Mouse (Mus musculus): ENCODE results near the gene Ift43. TPM values are rescaled to one million over a fixed set of nuclear protein-coding genes. Genes with fewer than 3 reads are reported as not detected.

The Ift43 gene
- polyA plus RNA-seq, 1 experiment from 2014 or later, result 6.6 TPM

DNA sequence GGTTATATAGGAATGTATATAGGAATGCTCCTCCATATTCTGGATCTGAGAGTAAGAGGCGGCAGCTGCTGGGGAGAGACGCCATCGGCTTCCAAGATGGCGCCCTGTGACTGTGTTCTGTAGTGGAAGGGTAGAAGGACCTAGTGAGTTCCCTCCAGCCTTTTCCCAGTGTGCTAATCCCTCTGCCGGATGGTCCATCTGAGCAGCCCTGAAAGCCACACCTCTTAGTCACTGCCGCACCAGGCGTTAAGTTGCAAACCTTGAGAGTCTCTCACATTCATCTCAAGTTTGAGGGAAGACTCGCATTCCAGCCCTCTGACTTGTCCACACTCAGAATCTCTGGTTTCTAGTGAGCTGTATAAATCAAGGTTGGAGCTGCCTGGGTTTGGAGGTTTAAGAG, 46.7 kb downstream of the Ift43 start:
- Histone ChIP-seq H3K27ac (ENCODE audit: low read length) (no peak overlapping the region), H3K4me2 (ENCODE audit: low read depth, low read length) (no peak overlapping the region), H3K36me3 (ENCODE audit: control insufficient read depth, insufficient read depth) (no peaks in the 10 kb centered on the region), H3K4me3 (ENCODE audit: low read depth, low read length) (no peak overlapping the region), H3K4me1 (ENCODE audit: control insufficient read depth, low read depth, low read length) (no peaks in the 10 kb centered on the region; the same call in 1 of the 2 replicates), H3K9me3 (replicated peaks; ENCODE audit: control insufficient read depth, low read length) (no peaks in the 10 kb centered on the region), H3K27me3 (ENCODE audit: control insufficient read depth, insufficient read depth, low read depth, low read length) (no peaks in the 10 kb centered on the region), H3K9ac (ENCODE audit: low read depth, low read length) (no peak overlapping the region)
- WGBS (ENCODE audit: insufficient replicate concordance), result 72% methylated on average over 8 of the region's 8 CpGs
- no peak for ATAC-seq (ENCODE audit: low read depth)

DNA sequence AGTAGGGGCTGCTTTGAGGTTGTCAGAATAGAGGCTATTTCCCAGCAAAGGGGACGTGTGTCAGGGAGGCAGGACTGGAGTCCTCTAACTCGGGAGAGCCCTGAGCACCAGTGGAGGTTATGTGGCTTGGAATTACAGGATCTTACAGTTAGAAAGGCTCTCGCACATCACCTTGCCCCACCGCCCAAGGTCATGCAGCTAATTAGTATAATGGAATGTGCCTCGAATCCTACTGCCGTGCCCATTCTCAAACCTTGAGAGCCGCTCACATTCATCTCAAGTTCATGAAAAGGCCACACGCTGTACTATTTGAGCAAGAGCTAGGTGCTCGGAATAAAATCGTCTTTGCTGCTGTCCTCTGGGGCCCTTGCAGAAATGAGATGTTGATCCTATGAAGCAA, 47.4 kb downstream of the Ift43 start:
- no peak overlapping the region for H3K4me2 ChIP-seq (ENCODE audit: low read depth, low read length)
- no peaks in the 10 kb centered on the region for H3K9me3 ChIP-seq (replicated peaks; ENCODE audit: control insufficient read depth, low read length)
- H3K27ac ChIP-seq (ENCODE audit: low read length), result no peak overlapping the region
- no peak for ATAC-seq (ENCODE audit: low read depth)
- no peak overlapping the region for H3K4me3 ChIP-seq (ENCODE audit: low read depth, low read length)
- no peaks in the 10 kb centered on the region for H3K36me3 ChIP-seq (ENCODE audit: control insufficient read depth, insufficient read depth)
- no peaks in the 10 kb centered on the region for H3K27me3 ChIP-seq (ENCODE audit: control insufficient read depth, insufficient read depth, low read depth, low read length)
- H3K9ac ChIP-seq (ENCODE audit: low read depth, low read length), result no peak overlapping the region
- WGBS (ENCODE audit: insufficient replicate concordance), result 61% methylated on average over 10 of the region's 10 CpGs
- no peaks in the 10 kb centered on the region; the same call in 1 of the 2 replicates for H3K4me1 ChIP-seq (ENCODE audit: control insufficient read depth, low read depth, low read length)

DNA sequence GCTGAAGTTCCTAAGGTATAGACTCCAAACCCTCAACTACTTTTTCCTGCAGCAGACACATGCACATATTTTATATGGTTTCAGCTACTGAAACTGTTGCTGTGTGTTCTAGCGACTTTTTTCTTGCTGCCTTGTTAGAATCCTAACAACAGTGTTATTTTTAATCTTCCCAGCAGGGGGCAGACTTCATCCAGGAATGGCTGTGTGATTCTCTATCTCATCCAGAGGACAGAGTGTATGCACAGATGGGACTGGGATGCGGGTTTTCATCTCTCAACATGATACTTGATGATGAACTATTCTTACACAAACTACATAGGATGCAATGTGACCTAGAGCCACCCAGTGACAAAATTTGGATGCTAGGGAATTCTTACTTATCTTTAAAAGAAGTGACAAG, 50.5 kb downstream of the Ift43 start:
- ATAC-seq (ENCODE audit: low read depth), result no peak
- WGBS (ENCODE audit: insufficient replicate concordance), result 20% methylated on average over 2 of the region's 2 CpGs

DNA sequence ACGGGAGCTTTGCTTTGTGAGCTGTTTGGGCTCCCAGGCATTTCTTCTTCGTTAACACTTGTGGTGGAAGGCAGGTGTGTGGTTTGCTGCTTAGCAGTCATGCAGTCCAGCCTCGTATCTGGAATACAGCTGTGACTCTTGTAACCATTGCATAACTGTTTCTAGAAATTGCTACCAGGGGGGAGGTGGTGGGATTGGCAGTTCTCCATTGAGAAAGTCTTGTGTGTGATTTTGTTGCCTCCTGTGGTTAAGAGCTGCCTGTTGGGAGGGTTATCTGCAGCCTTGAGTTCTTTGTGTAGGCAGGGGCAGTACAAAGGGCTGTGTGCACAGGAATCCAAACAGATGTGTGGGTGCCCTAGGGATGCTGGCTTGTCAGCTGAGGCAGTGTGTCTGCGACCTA, 53.4 kb downstream of the Ift43 start:
- Histone ChIP-seq H3K36me3 (ENCODE audit: control insufficient read depth, insufficient read depth) (no peaks in the 10 kb centered on the region), H3K9ac (ENCODE audit: low read depth, low read length) (no peak overlapping the region), H3K4me2 (ENCODE audit: low read depth, low read length) (no peak overlapping the region), H3K27me3 (ENCODE audit: control insufficient read depth, insufficient read depth, low read depth, low read length) (no peaks in the 10 kb centered on the region), H3K9me3 (replicated peaks; ENCODE audit: control insufficient read depth, low read length) (no peaks in the 10 kb centered on the region), H3K27ac (ENCODE audit: low read length) (no peak overlapping the region), H3K4me1 (ENCODE audit: control insufficient read depth, low read depth, low read length) (no peaks in the 10 kb centered on the region), H3K4me3 (ENCODE audit: low read depth, low read length) (no peak overlapping the region)
- ATAC-seq (ENCODE audit: low read depth), result no peak
- WGBS (ENCODE audit: insufficient replicate concordance), result 48% methylated on average over 4 of the region's 4 CpGs

More for the DNA sequence above, 50.5 kb downstream of the Ift43 start:
- Histone ChIP-seq H3K9me3 (replicated peaks; ENCODE audit: control insufficient read depth, low read length) (no peaks in the 10 kb centered on the region), H3K4me1 (ENCODE audit: control insufficient read depth, low read depth, low read length) (no peaks in the 10 kb centered on the region; the same call in 1 of the 2 replicates), H3K4me2 (ENCODE audit: low read depth, low read length) (no peak overlapping the region), H3K27me3 (ENCODE audit: control insufficient read depth, insufficient read depth, low read depth, low read length) (no peaks in the 10 kb centered on the region), H3K27ac (ENCODE audit: low read length) (no peak overlapping the region), H3K9ac (ENCODE audit: low read depth, low read length) (no peak overlapping the region), H3K36me3 (ENCODE audit: control insufficient read depth, insufficient read depth) (no peaks in the 10 kb centered on the region), H3K4me3 (ENCODE audit: low read depth, low read length) (no peak overlapping the region)

DNA sequence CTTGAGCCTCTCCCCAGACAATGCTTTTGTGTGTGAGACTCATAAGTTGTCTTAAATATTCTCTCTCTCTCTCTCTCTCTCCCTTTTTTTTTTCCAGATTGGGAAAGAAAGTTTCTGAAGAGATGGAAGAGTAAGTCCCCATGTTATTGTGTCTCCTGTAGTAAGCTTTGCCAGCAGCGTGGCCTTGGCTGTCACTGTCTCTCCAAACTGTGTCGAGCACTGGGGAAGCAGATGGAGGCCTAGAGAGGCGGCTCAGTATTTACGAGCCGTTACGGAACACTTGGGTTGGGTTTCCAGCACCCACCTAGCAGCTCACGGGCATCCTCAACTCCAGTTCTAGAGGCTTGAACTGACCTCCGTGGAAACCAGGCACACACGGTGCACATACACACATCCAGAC, 56.4 kb downstream of the Ift43 start:
- Histone ChIP-seq H3K27ac (ENCODE audit: low read length) (no peak overlapping the region), H3K4me1 (ENCODE audit: control insufficient read depth, low read depth, low read length) (no peaks in the 10 kb centered on the region), H3K9ac (ENCODE audit: low read depth, low read length) (no peak overlapping the region), H3K9me3 (replicated peaks; ENCODE audit: control insufficient read depth, low read length) (no peaks in the 10 kb centered on the region), H3K27me3 (ENCODE audit: control insufficient read depth, insufficient read depth, low read depth, low read length) (no peaks in the 10 kb centered on the region), H3K4me2 (ENCODE audit: low read depth, low read length) (no peak overlapping the region), H3K4me3 (ENCODE audit: low read depth, low read length) (no peak overlapping the region), H3K36me3 (ENCODE audit: control insufficient read depth, insufficient read depth) (no peaks in the 10 kb centered on the region)
- ATAC-seq (ENCODE audit: low read depth), result no peak
- WGBS (ENCODE audit: insufficient replicate concordance), result 79% methylated on average over 9 of the region's 9 CpGs

DNA sequence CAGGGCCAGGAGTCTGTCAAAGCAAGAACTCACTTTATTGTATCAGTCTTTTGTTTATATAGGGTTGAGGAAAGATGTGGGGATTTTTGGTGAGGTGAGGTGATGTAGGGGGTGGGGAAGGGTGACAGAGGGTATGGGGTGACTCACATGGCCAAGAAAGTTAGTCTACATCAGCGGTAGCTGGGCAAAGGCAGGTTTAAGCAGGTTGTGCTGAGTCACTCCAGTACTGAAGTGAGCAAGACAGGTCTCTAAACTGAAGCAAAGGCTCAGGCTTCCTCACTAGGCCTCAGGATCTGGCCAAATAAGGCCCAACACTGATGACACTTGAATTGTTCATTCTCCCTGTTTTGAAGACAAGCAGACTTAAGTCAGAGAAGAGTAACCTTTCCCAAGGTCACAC, 60.0 kb downstream of the Ift43 start:
- H3K27me3 ChIP-seq (ENCODE audit: control insufficient read depth, insufficient read depth, low read depth, low read length), result no peaks in the 10 kb centered on the region
- WGBS (ENCODE audit: insufficient replicate concordance), result 31% methylated on average over 1 of the region's 1 CpGs
- no peaks in the 10 kb centered on the region for H3K9me3 ChIP-seq (replicated peaks; ENCODE audit: control insufficient read depth, low read length)
- H3K36me3 ChIP-seq (ENCODE audit: control insufficient read depth, insufficient read depth), result no peaks in the 10 kb centered on the region
- no peaks in the 10 kb centered on the region for H3K4me1 ChIP-seq (ENCODE audit: control insufficient read depth, low read depth, low read length)
- H3K4me3 ChIP-seq (ENCODE audit: low read depth, low read length), result no peak overlapping the region
- no peak overlapping the region for H3K4me2 ChIP-seq (ENCODE audit: low read depth, low read length)
- no peak overlapping the region for H3K27ac ChIP-seq (ENCODE audit: low read length)
- no peak for ATAC-seq (ENCODE audit: low read depth)
- H3K9ac ChIP-seq (ENCODE audit: low read depth, low read length), result no peak overlapping the region

DNA sequence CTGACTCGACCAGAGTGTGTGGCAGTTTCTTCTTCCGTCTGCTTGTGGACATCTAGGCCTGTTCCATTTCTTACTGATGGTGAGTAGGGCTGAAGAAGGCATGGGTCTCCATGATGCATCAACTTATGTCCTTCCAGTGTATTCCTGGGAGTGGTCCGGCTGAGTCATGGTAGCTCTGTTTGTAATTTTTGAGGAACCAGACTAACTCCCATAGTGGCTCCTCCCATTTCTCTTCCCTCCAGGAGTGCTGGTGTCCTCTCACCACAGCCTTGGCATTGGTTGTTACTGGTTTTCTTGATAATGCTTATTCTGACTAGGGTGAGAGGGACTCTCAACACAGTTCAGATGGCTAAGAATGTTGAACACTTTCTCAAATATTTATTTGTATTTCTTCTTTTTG, 63.9 kb downstream of the Ift43 start:
- no peak overlapping the region for H3K27ac ChIP-seq (ENCODE audit: low read length)
- H3K27me3 ChIP-seq (ENCODE audit: control insufficient read depth, insufficient read depth, low read depth, low read length), result no peaks in the 10 kb centered on the region
- no peaks in the 10 kb centered on the region for H3K36me3 ChIP-seq (ENCODE audit: control insufficient read depth, insufficient read depth)
- no peak overlapping the region for H3K4me3 ChIP-seq (ENCODE audit: low read depth, low read length)
- H3K9ac ChIP-seq (ENCODE audit: low read depth, low read length), result no peak overlapping the region
- no peak for ATAC-seq (ENCODE audit: low read depth)
- no peaks in the 10 kb centered on the region for H3K9me3 ChIP-seq (replicated peaks; ENCODE audit: control insufficient read depth, low read length)
- WGBS (ENCODE audit: insufficient replicate concordance), result 64% methylated on average over 3 of the region's 3 CpGs
- no peaks in the 10 kb centered on the region for H3K4me1 ChIP-seq (ENCODE audit: control insufficient read depth, low read depth, low read length)
- H3K4me2 ChIP-seq (ENCODE audit: low read depth, low read length), result no peak overlapping the region

DNA sequence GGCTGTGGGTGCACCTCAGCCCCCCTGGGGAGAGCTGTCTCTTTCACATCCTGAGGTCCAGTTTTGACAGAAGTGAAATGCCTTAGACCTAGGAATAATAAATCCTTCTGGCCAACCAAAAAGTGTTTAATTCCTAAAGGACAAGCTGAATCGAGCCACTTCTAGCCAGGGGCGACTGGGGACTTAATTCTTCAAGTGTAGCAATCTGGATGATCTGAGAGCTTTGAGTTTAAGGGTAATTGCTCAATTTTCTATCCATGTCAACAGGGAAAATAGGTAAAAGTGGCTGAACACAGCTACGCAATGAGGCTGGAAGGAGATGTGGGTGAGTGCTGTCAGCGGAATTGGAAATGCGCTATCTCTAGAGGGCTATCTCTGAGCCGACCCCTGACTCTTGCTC, 65.9 kb downstream of the Ift43 start:
- WGBS (ENCODE audit: insufficient replicate concordance), result 63% methylated on average over 6 of the region's 6 CpGs
- Histone ChIP-seq H3K27ac (ENCODE audit: low read length) (no peak overlapping the region), H3K4me1 (ENCODE audit: control insufficient read depth, low read depth, low read length) (no peaks in the 10 kb centered on the region), H3K36me3 (ENCODE audit: control insufficient read depth, insufficient read depth) (no peaks in the 10 kb centered on the region), H3K4me3 (ENCODE audit: low read depth, low read length) (no peak overlapping the region), H3K27me3 (ENCODE audit: control insufficient read depth, insufficient read depth, low read depth, low read length) (no peaks in the 10 kb centered on the region), H3K4me2 (ENCODE audit: low read depth, low read length) (no peak overlapping the region), H3K9me3 (replicated peaks; ENCODE audit: control insufficient read depth, low read length) (no peaks in the 10 kb centered on the region), H3K9ac (ENCODE audit: low read depth, low read length) (no peak overlapping the region)
- ATAC-seq (ENCODE audit: low read depth), result no peak

DNA sequence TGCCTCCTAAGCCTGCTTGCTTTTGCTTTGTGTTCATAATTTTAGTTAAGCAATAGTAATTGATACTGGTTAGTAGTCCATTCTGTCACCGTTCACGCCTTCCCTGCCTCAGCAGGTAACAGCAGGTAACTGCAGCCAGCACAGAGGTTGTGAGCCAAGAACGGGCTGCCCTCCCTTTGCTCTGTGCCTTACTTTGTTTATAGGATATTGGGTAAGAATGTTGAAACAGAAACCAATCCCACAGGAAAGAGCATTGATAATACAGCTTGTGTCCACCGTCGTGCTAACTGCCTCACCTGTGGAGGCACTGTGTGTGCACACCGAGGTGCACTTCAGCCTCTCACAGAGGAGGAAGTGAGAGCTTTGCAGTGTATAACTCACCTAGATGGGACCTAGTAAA, 66.7 kb downstream of the Ift43 start:
- H3K36me3 ChIP-seq (ENCODE audit: control insufficient read depth, insufficient read depth), result no peaks in the 10 kb centered on the region
- no peak overlapping the region for H3K27ac ChIP-seq (ENCODE audit: low read length)
- no peak overlapping the region for H3K9ac ChIP-seq (ENCODE audit: low read depth, low read length)
- H3K4me3 ChIP-seq (ENCODE audit: low read depth, low read length), result no peak overlapping the region
- H3K9me3 ChIP-seq (replicated peaks; ENCODE audit: control insufficient read depth, low read length), result no peaks in the 10 kb centered on the region
- no peaks in the 10 kb centered on the region for H3K4me1 ChIP-seq (ENCODE audit: control insufficient read depth, low read depth, low read length)
- H3K4me2 ChIP-seq (ENCODE audit: low read depth, low read length), result no peak overlapping the region
- H3K27me3 ChIP-seq (ENCODE audit: control insufficient read depth, insufficient read depth, low read depth, low read length), result no peaks in the 10 kb centered on the region
- ATAC-seq (ENCODE audit: low read depth), result no peak
- WGBS (ENCODE audit: insufficient replicate concordance), result 63% methylated on average over 6 of the region's 6 CpGs

DNA sequence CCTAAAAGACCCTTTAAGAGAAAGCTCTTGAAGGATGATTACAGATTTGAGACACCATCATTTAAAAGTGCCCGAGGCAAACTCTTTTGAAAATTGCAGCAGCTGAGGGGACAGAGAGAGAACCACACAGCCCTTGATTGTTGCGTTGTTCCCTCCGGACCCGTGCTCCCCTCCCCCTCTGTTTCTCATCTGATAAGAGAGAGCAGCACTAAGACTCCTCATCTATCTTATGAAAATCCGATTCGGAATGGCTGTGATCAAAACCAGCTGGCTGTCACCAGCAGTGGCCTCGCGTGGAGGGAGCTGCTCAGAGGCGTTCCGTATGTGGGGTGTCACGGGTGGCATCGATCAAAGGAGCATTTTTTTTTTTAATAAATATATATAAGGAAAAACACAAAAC, 69.6 kb downstream of the Ift43 start:
- H3K27ac ChIP-seq (ENCODE audit: low read length), result no peak overlapping the region
- WGBS (ENCODE audit: insufficient replicate concordance), result 64% methylated on average over 12 of the region's 12 CpGs
- ATAC-seq (ENCODE audit: low read depth), result no peak
- no peaks in the 10 kb centered on the region for H3K4me1 ChIP-seq (ENCODE audit: control insufficient read depth, low read depth, low read length)
- no peak overlapping the region for H3K9ac ChIP-seq (ENCODE audit: low read depth, low read length)
- H3K4me2 ChIP-seq (ENCODE audit: low read depth, low read length), result no peak overlapping the region
- H3K36me3 ChIP-seq (ENCODE audit: control insufficient read depth, insufficient read depth), result no peaks in the 10 kb centered on the region
- H3K27me3 ChIP-seq (ENCODE audit: control insufficient read depth, insufficient read depth, low read depth, low read length), result no peaks in the 10 kb centered on the region
- no peak overlapping the region for H3K4me3 ChIP-seq (ENCODE audit: low read depth, low read length)
- H3K9me3 ChIP-seq (replicated peaks; ENCODE audit: control insufficient read depth, low read length), result no peaks in the 10 kb centered on the region
